Mouse (Mus musculus): Measurements from ENCODE around the gene Hba-a1. TPM values are rescaled to one million over a fixed set of nuclear protein-coding genes. Genes with fewer than 3 reads are reported as not detected.
A peak's percentile ranks its signal among the peaks of the same experiment; 100 is the strongest.
"Not testable (repeated sequence)": the region's sequence is repeated elsewhere in the genome, so short reads cannot be mapped to it uniquely, and the experiment has no call there.

Gene Hba-a1
- polyA plus RNA-seq, 1 experiment from 2014 or later, result 2,421 TPM

DNA sequence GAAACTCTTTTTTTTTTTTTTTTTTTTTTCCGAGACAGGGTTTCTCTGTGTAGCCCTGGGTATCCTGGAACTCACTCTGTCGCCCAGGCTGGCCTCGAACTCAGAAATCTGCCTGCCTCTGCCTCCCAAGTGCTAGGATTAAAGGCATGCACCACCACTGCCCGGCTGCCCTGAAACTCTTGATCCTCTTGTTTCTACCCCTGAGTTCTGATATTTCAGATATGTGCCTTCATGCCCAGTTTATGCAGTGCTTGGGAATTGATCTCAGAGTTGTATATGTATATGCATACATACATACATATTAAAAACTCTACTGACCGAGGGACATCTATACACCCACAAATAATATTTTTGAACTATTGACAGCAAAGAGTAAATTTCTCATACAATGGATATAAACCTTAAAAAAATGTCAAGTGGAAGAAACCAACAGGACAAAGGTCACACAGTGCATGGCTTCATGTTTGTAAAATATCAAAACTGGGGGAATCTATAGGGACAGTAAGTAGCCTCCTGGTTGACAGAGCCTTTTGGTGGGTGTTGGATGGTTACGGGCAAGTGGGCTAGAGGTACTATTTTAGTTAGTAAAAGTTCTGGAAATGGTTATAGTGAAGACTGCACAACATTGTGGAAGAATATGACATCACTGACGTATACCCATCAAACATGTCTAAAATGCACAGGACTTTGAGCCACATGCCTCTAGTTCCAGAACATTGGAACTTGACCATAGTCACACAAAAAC, 1.9 kb downstream of the Hba-a1 start:
- Histone ChIP-seq H3K4me3 (no peak overlapping the region), H3K27me3 (peaks cover 10% of the 10 kb centered on the region), H3K36me3 (no peaks in the 10 kb centered on the region), H3K27ac (replicated peaks) (no peak overlapping the region), H3K9ac (no peak overlapping the region), H3K4me1 (replicated peaks) (no peaks in the 10 kb centered on the region), H3K9me3 (no peaks in the 10 kb centered on the region), H3K4me2 (no peak overlapping the region)
- ATAC-seq (ENCODE audit: low read depth), result no peak
- 86% methylated on average over 6 of the region's 7 CpGs for WGBS

- H3K9me3 ChIP-seq; H3K4me3 ChIP-seq; H3K36me3 ChIP-seq; H3K4me1 ChIP-seq (replicated peaks); H3K27me3 ChIP-seq; ATAC-seq (ENCODE audit: low read depth); H3K9ac ChIP-seq; H3K4me2 ChIP-seq; H3K27ac ChIP-seq (replicated peaks): not testable (repeated sequence)
Measured at GRCm38 (mm10) chr11:32285887-32286286, 2.6 kb downstream of the Hba-a1 start.

DNA sequence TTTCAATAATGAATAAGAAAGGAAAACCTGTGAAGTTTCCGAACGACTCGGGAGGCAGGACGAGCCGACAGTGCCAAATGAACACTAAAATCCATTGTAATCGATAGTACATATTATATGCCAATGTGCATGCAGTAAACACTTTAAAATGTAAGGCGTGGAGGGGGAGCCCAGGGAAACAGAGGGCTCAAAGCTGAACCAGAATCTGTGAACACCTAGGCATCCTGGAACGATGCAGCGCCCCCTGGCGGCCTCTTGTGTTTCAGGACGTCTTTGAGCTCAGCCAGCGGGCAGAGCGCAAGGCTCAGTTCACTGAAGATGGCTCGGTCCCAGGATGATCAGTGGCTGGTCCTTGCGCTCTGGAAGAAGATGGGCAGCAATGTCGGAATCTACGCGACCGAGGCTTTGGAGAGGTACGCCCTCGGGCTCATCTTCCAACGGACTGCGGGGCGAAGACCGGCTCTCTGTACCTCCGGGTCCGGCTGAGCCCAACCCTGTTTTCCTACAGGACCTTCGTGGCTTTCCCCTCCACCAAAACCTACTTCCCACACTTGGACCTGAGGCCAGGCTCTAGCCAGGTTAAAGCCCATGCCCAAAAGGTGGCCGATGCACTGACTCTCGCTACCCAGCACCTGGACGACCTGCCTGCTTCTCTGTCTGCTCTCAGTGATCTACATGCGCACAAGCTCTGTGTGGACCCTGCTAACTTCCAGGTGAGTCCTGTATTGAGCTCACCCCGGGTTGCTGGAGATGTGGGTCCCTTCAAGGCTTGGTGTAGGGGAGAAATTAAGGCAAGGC, 3.6 kb downstream of the Hba-a1 start, which contains the start of gene Hbq1b:
Gene Hbq1b (plus strand): TSS at position 271 of the 798 bp plus-strand sequence.
- ATAC-seq (ENCODE audit: low read depth), result peak; percentile 85; the same call in 1 of the 2 replicates
- not testable (repeated sequence) for H3K27me3 ChIP-seq; H3K4me1 ChIP-seq (replicated peaks); H3K36me3 ChIP-seq; H3K9me3 ChIP-seq; H3K27ac ChIP-seq (replicated peaks)
- 20% methylated on average over 31 of the region's 33 CpGs for WGBS
- Histone ChIP-seq H3K4me3 (peak within 1 kb of the TSS; percentile 26), H3K9ac (peak within 1 kb of the TSS; percentile 56; the same call in 1 of the 2 replicates), H3K4me2 (peak within 1 kb of the TSS; percentile 54)

- Histone ChIP-seq H3K27ac (replicated peaks) (no peak overlapping the region), H3K27me3 (peaks cover 6% of the 10 kb centered on the region), H3K4me3 (no peak overlapping the region), H3K4me1 (replicated peaks) (no peaks in the 10 kb centered on the region), H3K36me3 (no peaks in the 10 kb centered on the region), H3K9ac (no peak overlapping the region), H3K4me2 (peak overlapping the region; percentile 54; the same call in 1 of the 2 replicates), H3K9me3 (no peaks in the 10 kb centered on the region)
- 69% methylated on average over 9 of the region's 9 CpGs for WGBS
- ATAC-seq (ENCODE audit: low read depth), result no peak
Measured at GRCm38 (mm10) chr11:32287493-32287825, 4.1 kb downstream of the Hba-a1 start.

DNA sequence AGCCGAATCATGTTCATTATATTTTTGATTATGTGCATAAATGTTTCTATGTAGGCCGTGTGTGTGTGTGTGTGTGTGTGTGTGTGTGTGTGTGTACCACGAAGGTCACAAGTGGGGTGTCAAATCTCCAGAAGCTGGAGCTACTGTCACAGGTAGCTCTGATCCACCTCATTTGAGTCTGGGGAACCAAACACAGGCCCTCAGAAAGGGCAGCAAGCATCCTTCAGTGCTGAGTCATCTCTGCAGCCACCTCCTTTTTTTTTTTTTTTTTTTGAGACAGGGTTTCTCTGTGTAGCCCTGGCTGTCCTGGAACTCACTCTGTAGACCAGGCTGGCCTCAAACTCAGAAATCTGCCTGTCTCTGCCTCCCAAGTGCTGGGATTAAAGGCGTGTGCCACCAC, 9.5 kb downstream of the Hba-a1 start:
- H3K4me2 ChIP-seq; H3K36me3 ChIP-seq; H3K27me3 ChIP-seq; H3K9ac ChIP-seq; H3K9me3 ChIP-seq; H3K4me1 ChIP-seq (replicated peaks); H3K27ac ChIP-seq (replicated peaks); H3K4me3 ChIP-seq; ATAC-seq (ENCODE audit: low read depth): not testable (repeated sequence)
- 87% methylated on average over 4 of the region's 4 CpGs for WGBS

GRCm38 (mm10) chr11:32293479-32293878, 10.2 kb downstream of the Hba-a1 start:
- 73% methylated on average over 3 of the region's 3 CpGs for WGBS
- not testable (repeated sequence) for H3K4me1 ChIP-seq (replicated peaks); H3K27ac ChIP-seq (replicated peaks); H3K4me3 ChIP-seq; H3K36me3 ChIP-seq; H3K27me3 ChIP-seq; H3K4me2 ChIP-seq; H3K9me3 ChIP-seq; H3K9ac ChIP-seq; ATAC-seq (ENCODE audit: low read depth)

- not testable (repeated sequence) for H3K36me3 ChIP-seq; H3K4me1 ChIP-seq (replicated peaks); H3K9me3 ChIP-seq; H3K27me3 ChIP-seq; H3K27ac ChIP-seq (replicated peaks); ATAC-seq (ENCODE audit: low read depth); H3K4me3 ChIP-seq; H3K4me2 ChIP-seq; H3K9ac ChIP-seq
- no CpG with 5 or more reads among the region's 4 CpGs for WGBS
Measured at GRCm38 (mm10) chr11:32296203-32296602, 12.9 kb downstream of the Hba-a1 start, which contains the start of gene Hba-a2. Gene Hba-a2, plus strand, starts transcription at chr11:32296489.

DNA sequence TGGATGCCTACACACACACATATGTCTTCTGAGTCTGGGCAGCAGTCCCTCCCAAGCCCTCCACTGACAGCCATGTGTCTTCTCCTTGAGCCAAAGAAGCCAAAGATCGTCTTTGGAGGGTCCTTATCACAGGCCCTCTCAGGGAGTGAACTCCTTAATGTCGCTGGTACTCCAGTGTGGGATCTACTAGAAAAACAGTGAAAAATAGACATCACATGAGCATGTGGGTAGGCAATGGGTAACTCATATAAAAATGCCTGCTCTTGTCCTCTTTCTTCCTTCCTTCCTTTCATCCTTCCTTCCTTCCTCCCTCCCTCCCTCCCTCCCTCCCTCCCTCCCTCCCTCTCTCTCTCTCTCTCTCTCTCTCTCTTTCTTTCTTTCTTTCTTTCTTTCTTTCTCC, 14.1 kb downstream of the Hba-a1 start:
- not testable (repeated sequence) for H3K9me3 ChIP-seq; H3K27ac ChIP-seq (replicated peaks); H3K4me2 ChIP-seq; ATAC-seq (ENCODE audit: low read depth); H3K9ac ChIP-seq; H3K4me3 ChIP-seq; H3K36me3 ChIP-seq; H3K4me1 ChIP-seq (replicated peaks)
- peaks cover 20% of the 10 kb centered on the region for H3K27me3 ChIP-seq
- 60% methylated on average over 2 of the region's 2 CpGs for WGBS

- ATAC-seq (ENCODE audit: low read depth), result no peak
- no peaks in the 10 kb centered on the region for H3K36me3 ChIP-seq
- H3K4me3 ChIP-seq, result no peak overlapping the region
- peaks cover 20% of the 10 kb centered on the region for H3K27me3 ChIP-seq
- no peaks in the 10 kb centered on the region for H3K4me1 ChIP-seq (replicated peaks)
- H3K4me2 ChIP-seq, result no peak overlapping the region
- H3K9me3 ChIP-seq, result no peaks in the 10 kb centered on the region
- H3K9ac ChIP-seq, result no peak overlapping the region
- no peak overlapping the region for H3K27ac ChIP-seq (replicated peaks)
- 93% methylated on average over 1 of the region's 1 CpGs for WGBS
Measured at GRCm38 (mm10) chr11:32297866-32298531, 14.7 kb downstream of the Hba-a1 start.

- H3K9me3 ChIP-seq, result no peaks in the 10 kb centered on the region
- H3K27ac ChIP-seq (replicated peaks), result no peak overlapping the region
- H3K36me3 ChIP-seq, result no peaks in the 10 kb centered on the region
- no peak for ATAC-seq (ENCODE audit: low read depth)
- no peak overlapping the region for H3K9ac ChIP-seq
- 96% methylated on average over 2 of the region's 2 CpGs for WGBS
- H3K4me1 ChIP-seq (replicated peaks), result no peaks in the 10 kb centered on the region
- no peak overlapping the region for H3K4me3 ChIP-seq
- peaks cover 20% of the 10 kb centered on the region for H3K27me3 ChIP-seq
- no peak overlapping the region for H3K4me2 ChIP-seq
Measured at GRCm38 (mm10) chr11:32298532-32298918, 15.2 kb downstream of the Hba-a1 start.

DNA sequence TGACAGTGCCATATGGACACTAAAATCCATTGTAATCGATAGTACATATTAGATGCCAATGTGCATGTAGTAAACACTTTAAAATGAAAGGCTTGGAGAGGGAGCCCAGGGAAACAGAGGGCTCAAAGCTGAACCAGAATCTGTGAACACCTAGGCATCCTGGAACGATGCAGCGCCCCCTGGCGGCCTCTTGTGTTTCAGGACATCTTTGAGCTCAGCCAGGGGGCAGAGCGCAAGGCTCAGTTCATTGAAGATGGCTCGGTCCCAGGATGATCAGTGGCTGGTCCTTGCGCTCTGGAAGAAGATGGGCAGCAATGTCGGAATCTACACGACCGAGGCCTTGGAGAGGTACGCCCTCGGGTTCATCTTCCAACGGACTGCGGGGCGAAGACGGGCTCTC, 16.6 kb downstream of the Hba-a1 start, which contains the start of gene Hbq1a:
Gene Hbq1a (plus strand): TSS at position 205 of the 400 bp plus-strand sequence.
- peak; percentile 73 for ATAC-seq (ENCODE audit: low read depth)
- 5% methylated on average over 16 of the region's 16 CpGs for WGBS
- not testable (repeated sequence) for H3K9me3 ChIP-seq; H3K27ac ChIP-seq (replicated peaks); H3K36me3 ChIP-seq; H3K4me1 ChIP-seq (replicated peaks); H3K9ac ChIP-seq
- peak within 1 kb of the TSS; percentile 26 for H3K4me3 ChIP-seq
- peak within 1 kb of the TSS; percentile 49 for H3K4me2 ChIP-seq
- H3K27me3 ChIP-seq, result peaks cover 20% of the 10 kb centered on the region
